Mouse (Mus musculus): ENCODE results near the gene Slc26a3. TPM values are rescaled to one million over a fixed set of nuclear protein-coding genes. Genes with fewer than 3 reads are reported as not detected.

The Slc26a3 gene
- 0.40 and 0.42 TPM in 2 replicates for polyA plus RNA-seq (2015; fragmentation: Nextera tagmentation; extraction: Ambion mirVana)

GRCm38 (mm10) chr12:31390571-31390970 is at the start of gene Slc26a3:
TSS of gene Slc26a3 (plus strand) at chr12:31390871.
- no peak within 1 kb of the TSS for H3K4me2 ChIP-seq (replicated peaks; ENCODE audit: low read depth)
- 80% methylated on average over 3 of the region's 3 CpGs for WGBS
- no peak within 1 kb of the TSS for H3K9ac ChIP-seq (ENCODE audit: low read length)
- H3K27ac ChIP-seq (replicated peaks): no peak within 1 kb of the TSS
- no peak within 1 kb of the TSS for H3K4me3 ChIP-seq (ENCODE audit: low read depth, low read length)
- no peaks in the 10 kb centered on the region for H3K4me1 ChIP-seq (replicated peaks; ENCODE audit: control insufficient read depth, insufficient read depth)
- H3K36me3 ChIP-seq (ENCODE audit: control insufficient read depth, insufficient read depth, low read length): no peaks in the 10 kb centered on the region
- H3K9me3 ChIP-seq (ENCODE audit: control insufficient read depth, low read length): no peaks in the 10 kb centered on the region
- TF ChIP-seq EP300 (optimal IDR thresholded peaks at IDR 0.05) (no peak), CTCF (IDR thresholded peaks at IDR 0.05; ENCODE audit: low read depth) (no peak)
- no peaks in the 10 kb centered on the region for H3K27me3 ChIP-seq (ENCODE audit: control insufficient read depth, insufficient read depth, low read length)
- no peak for DNase-seq (ENCODE audit: low spot score)
- ATAC-seq (ENCODE audit: low FRiP score, low TSS enrichment): no peak

- Histone ChIP-seq H3K9ac (ENCODE audit: low read length) (peak overlapping the region; percentile 94), H3K36me3 (ENCODE audit: control insufficient read depth, insufficient read depth, low read length) (no peaks in the 10 kb centered on the region), H3K4me1 (replicated peaks; ENCODE audit: control insufficient read depth, insufficient read depth) (peaks cover 3% of the 10 kb centered on the region; the same call in 1 of the 2 replicates), H3K27me3 (ENCODE audit: control insufficient read depth, insufficient read depth, low read length) (no peaks in the 10 kb centered on the region), H3K4me2 (replicated peaks; ENCODE audit: low read depth) (peak overlapping the region; percentile 76), H3K9me3 (ENCODE audit: control insufficient read depth, low read length) (no peaks in the 10 kb centered on the region), H3K27ac (replicated peaks) (peak overlapping the region; percentile 86), H3K4me3 (ENCODE audit: low read depth, low read length) (peak overlapping the region; percentile 90)
- no peak for DNase-seq (ENCODE audit: low spot score)
- ATAC-seq (ENCODE audit: low FRiP score, low TSS enrichment): no peak
- WGBS: 23% methylated on average over 15 of the region's 15 CpGs
- no peak for TF ChIP-seq EP300 (optimal IDR thresholded peaks at IDR 0.05)
- TF ChIP-seq CTCF (IDR thresholded peaks at IDR 0.05; ENCODE audit: low read depth): no peak
Measured at GRCm38 (mm10) chr12:31350191-31350943, 40.3 kb upstream of the Slc26a3 start.

DNA sequence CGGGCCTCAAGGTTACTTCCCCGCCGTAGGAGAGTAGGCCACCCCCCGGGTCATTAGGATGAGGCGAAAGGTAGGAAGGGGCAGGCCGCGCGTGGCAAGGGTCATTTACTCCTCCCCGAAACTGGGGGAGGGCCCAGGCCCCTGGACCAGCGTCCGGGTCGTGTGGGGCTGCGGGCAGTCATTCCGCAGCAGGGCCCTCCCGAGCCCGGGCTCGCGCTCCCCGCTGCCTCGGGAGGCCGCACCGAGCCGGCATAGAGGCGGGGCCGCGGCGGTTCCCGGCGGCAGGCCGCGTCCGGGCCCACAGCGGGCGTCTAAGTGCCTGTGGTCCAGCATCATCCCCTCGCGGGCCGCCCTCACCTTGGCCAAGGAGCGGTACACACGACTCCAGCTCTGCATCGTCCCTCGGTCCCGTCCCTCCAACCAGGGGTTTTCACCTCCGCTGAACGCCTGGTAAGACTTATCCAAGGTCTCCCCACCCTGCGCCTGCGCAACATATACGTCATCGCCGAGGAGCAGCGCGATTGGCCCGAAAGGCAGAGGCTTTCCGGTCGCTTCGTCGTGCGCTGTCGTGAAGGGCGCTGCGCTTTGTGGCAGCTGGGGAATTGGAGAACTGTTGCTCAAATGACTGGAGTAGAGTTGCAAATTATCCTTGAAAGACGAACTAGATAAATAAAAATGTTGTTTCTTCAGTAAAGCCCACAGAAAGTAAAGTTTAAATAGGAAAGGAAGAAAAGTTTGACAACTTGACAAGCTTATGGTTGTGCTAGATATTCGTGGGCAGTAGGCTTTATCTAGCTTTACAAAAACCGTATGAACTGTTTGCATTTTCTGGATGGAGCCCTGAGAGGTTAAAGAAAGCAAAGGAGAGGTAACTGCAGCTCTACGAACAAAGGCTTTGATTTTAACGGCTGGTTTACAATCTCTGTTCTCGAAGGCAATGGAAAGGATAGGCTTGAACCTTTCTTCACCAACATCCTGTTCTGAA is 39.4 kb upstream of the Slc26a3 start, which contains the start of gene Dld:
Dld (minus strand) TSS at position 510 of the 985 bp plus-strand sequence.
- TF ChIP-seq EP300 (optimal IDR thresholded peaks at IDR 0.05) (no peak), CTCF (IDR thresholded peaks at IDR 0.05; ENCODE audit: low read depth) (no peak)
- WGBS: 5% methylated on average over 66 of the region's 66 CpGs
- Histone ChIP-seq H3K4me1 (replicated peaks; ENCODE audit: control insufficient read depth, insufficient read depth) (peaks cover 3% of the 10 kb centered on the region; the same call in 1 of the 2 replicates), H3K9ac (ENCODE audit: low read length) (peak within 1 kb of the TSS; percentile 94), H3K4me3 (ENCODE audit: low read depth, low read length) (peak within 1 kb of the TSS; percentile 90), H3K9me3 (ENCODE audit: control insufficient read depth, low read length) (no peaks in the 10 kb centered on the region), H3K27me3 (ENCODE audit: control insufficient read depth, insufficient read depth, low read length) (no peaks in the 10 kb centered on the region), H3K4me2 (replicated peaks; ENCODE audit: low read depth) (peak within 1 kb of the TSS; percentile 76), H3K36me3 (ENCODE audit: control insufficient read depth, insufficient read depth, low read length) (no peaks in the 10 kb centered on the region), H3K27ac (replicated peaks) (peak within 1 kb of the TSS; percentile 86)
- peak; percentile 99 for ATAC-seq (ENCODE audit: low FRiP score, low TSS enrichment)
- peak; percentile 97 for DNase-seq (ENCODE audit: low spot score)

DNA sequence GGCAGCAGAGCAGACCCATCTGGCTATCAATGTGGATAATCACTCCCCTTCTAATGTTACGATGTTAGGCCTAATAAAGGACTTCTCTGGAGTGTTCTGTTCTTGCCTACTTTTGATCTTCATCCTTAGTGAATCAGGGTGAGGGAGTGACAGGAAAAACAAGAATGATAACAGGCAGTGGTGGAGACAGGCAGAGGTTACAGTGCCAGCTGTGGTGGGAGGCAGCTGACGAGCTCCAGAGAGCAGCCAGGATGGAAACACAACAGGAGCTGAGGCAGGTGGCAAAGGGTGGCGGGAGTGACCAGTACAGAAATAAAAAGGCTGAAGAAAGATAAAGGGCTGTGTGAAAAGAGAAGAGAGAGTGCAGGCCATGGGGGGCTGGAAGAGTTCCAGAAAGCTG is 24.2 kb upstream of the Slc26a3 start:
- H3K4me1 ChIP-seq (replicated peaks; ENCODE audit: control insufficient read depth, insufficient read depth): no peaks in the 10 kb centered on the region
- no peaks in the 10 kb centered on the region for H3K36me3 ChIP-seq (ENCODE audit: control insufficient read depth, insufficient read depth, low read length)
- DNase-seq (ENCODE audit: low spot score) (no peak), ATAC-seq (ENCODE audit: low FRiP score, low TSS enrichment) (no peak)
- H3K4me3 ChIP-seq (ENCODE audit: low read depth, low read length): no peak overlapping the region
- no peak overlapping the region for H3K4me2 ChIP-seq (replicated peaks; ENCODE audit: low read depth)
- TF ChIP-seq CTCF (IDR thresholded peaks at IDR 0.05; ENCODE audit: low read depth): no peak
- no peak for TF ChIP-seq EP300 (optimal IDR thresholded peaks at IDR 0.05)
- WGBS: 56% methylated on average over 3 of the region's 3 CpGs
- H3K9me3 ChIP-seq (ENCODE audit: control insufficient read depth, low read length): no peaks in the 10 kb centered on the region
- no peak overlapping the region for H3K9ac ChIP-seq (ENCODE audit: low read length)
- H3K27me3 ChIP-seq (ENCODE audit: control insufficient read depth, insufficient read depth, low read length): no peaks in the 10 kb centered on the region
- H3K27ac ChIP-seq (replicated peaks): no peak overlapping the region

- ATAC-seq (ENCODE audit: low FRiP score, low TSS enrichment): no peak
- TF ChIP-seq CTCF (IDR thresholded peaks at IDR 0.05; ENCODE audit: low read depth) (no peak), EP300 (optimal IDR thresholded peaks at IDR 0.05) (no peak)
- WGBS: 70% methylated on average over 5 of the region's 5 CpGs
Measured at GRCm38 (mm10) chr12:31367721-31368120, 22.9 kb upstream of the Slc26a3 start.

More at GRCm38 (mm10) chr12:31367721-31368120, 22.9 kb upstream of the Slc26a3 start:
- Histone ChIP-seq H3K4me1 (replicated peaks; ENCODE audit: control insufficient read depth, insufficient read depth) (no peaks in the 10 kb centered on the region), H3K27ac (replicated peaks) (no peak overlapping the region), H3K9ac (ENCODE audit: low read length) (no peak overlapping the region), H3K9me3 (ENCODE audit: control insufficient read depth, low read length) (no peaks in the 10 kb centered on the region), H3K36me3 (ENCODE audit: control insufficient read depth, insufficient read depth, low read length) (no peaks in the 10 kb centered on the region), H3K27me3 (ENCODE audit: control insufficient read depth, insufficient read depth, low read length) (no peaks in the 10 kb centered on the region), H3K4me2 (replicated peaks; ENCODE audit: low read depth) (no peak overlapping the region), H3K4me3 (ENCODE audit: low read depth, low read length) (no peak overlapping the region)
- no peak for DNase-seq (ENCODE audit: low spot score)

Measured in stomach, postnatal 0 days (tissue).